Mouse (Mus musculus): Measurements from ENCODE around the gene Kcnk4. TPM values are rescaled to one million over a fixed set of nuclear protein-coding genes. Genes with fewer than 3 reads are reported as not detected.

The Kcnk4 gene
- total and polyA plus RNA-seq, 3 experiments, result 0.05 TPM; not detected in 2

- no peak overlapping the region for H3K4me3 ChIP-seq (ENCODE audit: low read depth, low read length)
- H3K9me3 ChIP-seq (replicated peaks), result peaks cover 5% of the 10 kb centered on the region
- DNase-seq (ENCODE audit: low spot score) (no peak), ATAC-seq (ENCODE audit: extremely low read depth, insufficient number of reproducible peaks, low FRiP score, poor library complexity, severe bottlenecking) (no peak)
- TF ChIP-seq CTCF (IDR thresholded peaks at IDR 0.05; ENCODE audit: low read depth, low read length), result no peak
- no peaks in the 10 kb centered on the region for H3K36me3 ChIP-seq (replicated peaks)
- peaks cover 13% of the 10 kb centered on the region for H3K4me1 ChIP-seq (ENCODE audit: insufficient read depth, low read depth, low read length)
- peaks cover 18% of the 10 kb centered on the region for H3K27me3 ChIP-seq (ENCODE audit: insufficient read depth, low read length)
Observed at GRCm38 (mm10) chr19:6876799-6877198, 57.5 kb downstream of the Kcnk4 start.

GRCm38 (mm10) chr19:6875834-6876233, 58.5 kb downstream of the Kcnk4 start:
- no peak for TF ChIP-seq GATA2 (IDR thresholded peaks at IDR 0.05; ENCODE audit: borderline replicate concordance, low read depth, low read length)
- TF ChIP-seq POLR2AphosphoS5 (IDR thresholded peaks at IDR 0.05; ENCODE audit: insufficient replicate concordance, low read depth, low read length), result no peak
- no peak for TF ChIP-seq GATA1 (IDR thresholded peaks at IDR 0.05; ENCODE audit: borderline replicate concordance, low read length)
- no peak for TF ChIP-seq CTCF (IDR thresholded peaks at IDR 0.05; ENCODE audit: low read depth, low read length)
- no peak for TF ChIP-seq TAL1 (conservative IDR thresholded peaks at IDR 0.05; ENCODE audit: low read depth, low read length)
- ATAC-seq (ENCODE audit: extremely low read depth, insufficient number of reproducible peaks, low FRiP score, poor library complexity, severe bottlenecking), result no peak
- Histone ChIP-seq H3K4me3 (ENCODE audit: low read depth, low read length) (no peak overlapping the region), H3K4me1 (ENCODE audit: insufficient read depth, low read depth, low read length) (peaks cover 23% of the 10 kb centered on the region), H3K36me3 (replicated peaks) (no peaks in the 10 kb centered on the region), H3K27me3 (ENCODE audit: insufficient read depth, low read length) (peaks cover 18% of the 10 kb centered on the region), H3K9me3 (replicated peaks) (peaks cover 5% of the 10 kb centered on the region)
- no peak for DNase-seq (ENCODE audit: low spot score)

- TF ChIP-seq CTCF (IDR thresholded peaks at IDR 0.05; ENCODE audit: low read depth, low read length) (no peak), GATA2 (IDR thresholded peaks at IDR 0.05; ENCODE audit: borderline replicate concordance, low read depth, low read length) (no peak), POLR2AphosphoS5 (IDR thresholded peaks at IDR 0.05; ENCODE audit: insufficient replicate concordance, low read depth, low read length) (no peak), TAL1 (conservative IDR thresholded peaks at IDR 0.05; ENCODE audit: low read depth, low read length) (no peak), GATA1 (IDR thresholded peaks at IDR 0.05; ENCODE audit: borderline replicate concordance, low read length) (no peak)
Observed at GRCm38 (mm10) chr19:6874257-6874656, 60.1 kb downstream of the Kcnk4 start.

More at GRCm38 (mm10) chr19:6874257-6874656, 60.1 kb downstream of the Kcnk4 start:
- H3K27me3 ChIP-seq (ENCODE audit: insufficient read depth, low read length), result peaks cover 18% of the 10 kb centered on the region
- H3K36me3 ChIP-seq (replicated peaks), result no peaks in the 10 kb centered on the region
- H3K4me3 ChIP-seq (ENCODE audit: low read depth, low read length), result no peak overlapping the region
- ATAC-seq (ENCODE audit: extremely low read depth, insufficient number of reproducible peaks, low FRiP score, poor library complexity, severe bottlenecking) (no peak), DNase-seq (ENCODE audit: low spot score) (no peak)
- H3K9me3 ChIP-seq (replicated peaks), result no peaks in the 10 kb centered on the region
- peaks cover 31% of the 10 kb centered on the region for H3K4me1 ChIP-seq (ENCODE audit: insufficient read depth, low read depth, low read length)

Other genes starting within 250 kb of the Kcnk4 start
- gene Rps6ka4, start 93.9 kb downstream of the Kcnk4 start, total RNA-seq (2014; fragmentation: Nextera tagmentation), result 3.6 and 9.6 TPM in 2 replicates
- 7.2 and 9.8 TPM in 2 replicates for gene Rps6ka4, start 93.9 kb downstream of the Kcnk4 start, total RNA-seq (2017)
- 29.5 and 37.6 TPM in 2 replicates for gene Rps6ka4, start 93.9 kb downstream of the Kcnk4 start, polyA plus RNA-seq (2012)
- gene Ccdc88b, start 76.3 kb downstream of the Kcnk4 start, total RNA-seq (2014; fragmentation: Nextera tagmentation), result 14.6 and 18.8 TPM in 2 replicates
- 54.3 and 65.7 TPM in 2 replicates for gene Ccdc88b, start 76.3 kb downstream of the Kcnk4 start, total RNA-seq (2017)
- 102 and 124 TPM in 2 replicates for gene Ccdc88b, start 76.3 kb downstream of the Kcnk4 start, polyA plus RNA-seq (2012)
- 191 and 244 TPM in 2 replicates for gene Trmt112, start 24.8 kb downstream of the Kcnk4 start, total RNA-seq (2014; fragmentation: Nextera tagmentation)
- 286 and 298 TPM in 2 replicates for gene Trmt112, start 24.8 kb downstream of the Kcnk4 start, total RNA-seq (2017)
- 261 and 287 TPM in 2 replicates for gene Trmt112, start 24.8 kb downstream of the Kcnk4 start, polyA plus RNA-seq (2012)
- 53.7 and 59.2 TPM in 2 replicates for gene Prdx5, start 24.4 kb downstream of the Kcnk4 start, total RNA-seq (2014; fragmentation: Nextera tagmentation)
- 210 and 225 TPM in 2 replicates for gene Prdx5, start 24.4 kb downstream of the Kcnk4 start, total RNA-seq (2017)
- gene Prdx5, start 24.4 kb downstream of the Kcnk4 start, polyA plus RNA-seq (2012), result 208 and 211 TPM in 2 replicates
- 10.0 and 17.9 TPM in 2 replicates for gene Esrra, start 12.7 kb downstream of the Kcnk4 start, total RNA-seq (2014; fragmentation: Nextera tagmentation)
- 21.1 and 25.6 TPM in 2 replicates for gene Esrra, start 12.7 kb downstream of the Kcnk4 start, total RNA-seq (2017)
- 42.6 and 46.9 TPM in 2 replicates for gene Esrra, start 12.7 kb downstream of the Kcnk4 start, polyA plus RNA-seq (2012)
- gene Catsperz, start 9.1 kb downstream of the Kcnk4 start, total RNA-seq (2014; fragmentation: Nextera tagmentation), result not detected in 2 replicates
- gene Catsperz, start 9.1 kb downstream of the Kcnk4 start, total RNA-seq (2017), result 0.11 TPM in 1 of 2 replicates, not detected in the other
- not detected in 2 replicates for gene Catsperz, start 9.1 kb downstream of the Kcnk4 start, polyA plus RNA-seq (2012)
- 12.6 and 19.1 TPM in 2 replicates for gene Bad, start 7.3 kb upstream of the Kcnk4 start, total RNA-seq (2014; fragmentation: Nextera tagmentation)
- 50.7 and 62.7 TPM in 2 replicates for gene Bad, start 7.3 kb upstream of the Kcnk4 start, total RNA-seq (2017)
- gene Bad, start 7.3 kb upstream of the Kcnk4 start, polyA plus RNA-seq (2012), result 51.9 and 52.0 TPM in 2 replicates
- gene Gpr137, start 8.0 kb upstream of the Kcnk4 start, total RNA-seq (2014; fragmentation: Nextera tagmentation), result 20.0 and 24.9 TPM in 2 replicates
- gene Gpr137, start 8.0 kb upstream of the Kcnk4 start, total RNA-seq (2017), result 22.8 and 24.9 TPM in 2 replicates
- 32.1 and 39.9 TPM in 2 replicates for gene Gpr137, start 8.0 kb upstream of the Kcnk4 start, polyA plus RNA-seq (2012)
- gene Ppp1r14b, start 40.5 kb upstream of the Kcnk4 start, total RNA-seq (2014; fragmentation: Nextera tagmentation), result 74.0 and 111 TPM in 2 replicates
- gene Ppp1r14b, start 40.5 kb upstream of the Kcnk4 start, total RNA-seq (2017), result 141 and 168 TPM in 2 replicates
- 281 and 350 TPM in 2 replicates for gene Ppp1r14b, start 40.5 kb upstream of the Kcnk4 start, polyA plus RNA-seq (2012)
- gene Plcb3, start 42.0 kb upstream of the Kcnk4 start, total RNA-seq (2014; fragmentation: Nextera tagmentation), result 12.5 and 14.1 TPM in 2 replicates
- 9.9 and 10.6 TPM in 2 replicates for gene Plcb3, start 42.0 kb upstream of the Kcnk4 start, total RNA-seq (2017)
- gene Plcb3, start 42.0 kb upstream of the Kcnk4 start, polyA plus RNA-seq (2012), result 21.0 and 22.2 TPM in 2 replicates
- 72.6 and 120 TPM in 2 replicates for gene Fkbp2, start 46.0 kb upstream of the Kcnk4 start, total RNA-seq (2014; fragmentation: Nextera tagmentation)
- 58.8 and 72.0 TPM in 2 replicates for gene Fkbp2, start 46.0 kb upstream of the Kcnk4 start, total RNA-seq (2017)
- 170 and 201 TPM in 2 replicates for gene Fkbp2, start 46.0 kb upstream of the Kcnk4 start, polyA plus RNA-seq (2012)
- 29.6 and 41.0 TPM in 2 replicates for gene Vegfb, start 53.1 kb upstream of the Kcnk4 start, total RNA-seq (2014; fragmentation: Nextera tagmentation)
- gene Vegfb, start 53.1 kb upstream of the Kcnk4 start, total RNA-seq (2017), result 18.5 and 20.2 TPM in 2 replicates
- 92.6 and 118 TPM in 2 replicates for gene Vegfb, start 53.1 kb upstream of the Kcnk4 start, polyA plus RNA-seq (2012)
- gene Dnajc4, start 58.1 kb upstream of the Kcnk4 start, total RNA-seq (2014; fragmentation: Nextera tagmentation), result 29.4 and 29.5 TPM in 2 replicates
- gene Dnajc4, start 58.1 kb upstream of the Kcnk4 start, total RNA-seq (2017), result 11.6 and 14.4 TPM in 2 replicates
- 23.9 and 24.3 TPM in 2 replicates for gene Dnajc4, start 58.1 kb upstream of the Kcnk4 start, polyA plus RNA-seq (2012)
- 16.6 and 30.0 TPM in 2 replicates for gene Nudt22, start 61.6 kb upstream of the Kcnk4 start, total RNA-seq (2014; fragmentation: Nextera tagmentation)
- 17.8 and 21.0 TPM in 2 replicates for gene Nudt22, start 61.6 kb upstream of the Kcnk4 start, total RNA-seq (2017)
- gene Nudt22, start 61.6 kb upstream of the Kcnk4 start, polyA plus RNA-seq (2012), result 19.2 and 23.9 TPM in 2 replicates
- 2.6 and 6.1 TPM in 2 replicates for gene Trpt1, start 61.6 kb upstream of the Kcnk4 start, total RNA-seq (2014; fragmentation: Nextera tagmentation)
- 1.6 and 2.7 TPM in 2 replicates for gene Trpt1, start 61.6 kb upstream of the Kcnk4 start, total RNA-seq (2017)
- 1.2 TPM in 2 replicates for gene Trpt1, start 61.6 kb upstream of the Kcnk4 start, polyA plus RNA-seq (2012)
- gene Fermt3, start 85.0 kb upstream of the Kcnk4 start, total RNA-seq (2014; fragmentation: Nextera tagmentation), result 66.2 and 69.5 TPM in 2 replicates
- 267 and 318 TPM in 2 replicates for gene Fermt3, start 85.0 kb upstream of the Kcnk4 start, total RNA-seq (2017)
- 461 and 527 TPM in 2 replicates for gene Fermt3, start 85.0 kb upstream of the Kcnk4 start, polyA plus RNA-seq (2012)
- gene Stip1, start 105.5 kb upstream of the Kcnk4 start, total RNA-seq (2014; fragmentation: Nextera tagmentation), result 301 and 356 TPM in 2 replicates
- 267 and 279 TPM in 2 replicates for gene Stip1, start 105.5 kb upstream of the Kcnk4 start, total RNA-seq (2017)
- gene Stip1, start 105.5 kb upstream of the Kcnk4 start, polyA plus RNA-seq (2012), result 136 and 224 TPM in 2 replicates
- gene Macrod1, start 122.3 kb upstream of the Kcnk4 start, total RNA-seq (2014; fragmentation: Nextera tagmentation), result not detected in 2 replicates
- not detected in 2 replicates for gene Macrod1, start 122.3 kb upstream of the Kcnk4 start, total RNA-seq (2017)
- gene Macrod1, start 122.3 kb upstream of the Kcnk4 start, polyA plus RNA-seq (2012), result 0.60 and 0.89 TPM in 2 replicates
- not detected in 2 replicates for gene Flrt1, start 171.2 kb upstream of the Kcnk4 start, total RNA-seq (2014; fragmentation: Nextera tagmentation)
- gene Flrt1, start 171.2 kb upstream of the Kcnk4 start, total RNA-seq (2017), result 0.05 and 0.12 TPM in 2 replicates
- gene Flrt1, start 171.2 kb upstream of the Kcnk4 start, polyA plus RNA-seq (2012), result not detected in 2 replicates